Mouse (Mus musculus): ENCODE data around the gene Gm20458. TPM values are rescaled to one million over a fixed set of nuclear protein-coding genes. Genes with fewer than 3 reads are reported as not detected.

The Gm20458 gene
- polyA plus RNA-seq, 1 experiment from 2014 or later: 12.5 TPM

DNA sequence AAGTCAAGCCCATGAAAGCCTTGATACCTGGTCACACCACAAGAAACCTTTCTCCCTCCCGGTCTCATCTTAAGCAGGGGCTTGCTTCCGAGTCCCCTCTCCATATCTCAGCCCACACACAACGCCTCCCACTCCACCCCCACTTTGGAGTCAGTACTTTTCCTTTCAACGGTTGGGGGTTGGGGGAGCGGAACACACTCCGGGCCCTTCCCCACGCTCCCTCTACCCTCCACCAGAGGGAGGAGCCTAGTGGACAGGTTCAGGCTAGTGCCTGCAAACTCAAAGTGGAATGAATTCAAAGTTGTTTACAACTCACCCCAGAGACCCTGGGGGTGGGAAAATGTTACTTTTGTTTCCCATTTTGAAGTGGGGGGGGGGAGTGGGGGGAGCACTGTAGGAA, 30.1 kb upstream of the Gm20458 start:
- no peak for ATAC-seq (ENCODE audit: low read depth)
- peak overlapping the region; percentile 44 for H3K4me2 ChIP-seq (ENCODE audit: low read depth, low read length)
- H3K27me3 ChIP-seq (replicated peaks; ENCODE audit: control insufficient read depth, insufficient read depth, low read length): no peaks in the 10 kb centered on the region
- no peaks in the 10 kb centered on the region for H3K9me3 ChIP-seq (ENCODE audit: control insufficient read depth, low read length)
- 9% methylated on average over 7 of the region's 7 CpGs for WGBS
- peaks cover 38% of the 10 kb centered on the region for H3K36me3 ChIP-seq (ENCODE audit: control insufficient read depth, insufficient read depth, low read length)
- peak; percentile 66 for DNase-seq (ENCODE audit: low spot score)
- no peak overlapping the region for H3K4me3 ChIP-seq (ENCODE audit: low read depth, low read length)
- H3K9ac ChIP-seq (ENCODE audit: low read depth, low read length): no peak overlapping the region; the same call in 1 of the 2 replicates
- peak overlapping the region; percentile 53 for H3K27ac ChIP-seq (replicated peaks; ENCODE audit: low read depth, low read length)
- H3K4me1 ChIP-seq (ENCODE audit: control insufficient read depth, insufficient read depth, low read length): peaks cover 46% of the 10 kb centered on the region

DNA sequence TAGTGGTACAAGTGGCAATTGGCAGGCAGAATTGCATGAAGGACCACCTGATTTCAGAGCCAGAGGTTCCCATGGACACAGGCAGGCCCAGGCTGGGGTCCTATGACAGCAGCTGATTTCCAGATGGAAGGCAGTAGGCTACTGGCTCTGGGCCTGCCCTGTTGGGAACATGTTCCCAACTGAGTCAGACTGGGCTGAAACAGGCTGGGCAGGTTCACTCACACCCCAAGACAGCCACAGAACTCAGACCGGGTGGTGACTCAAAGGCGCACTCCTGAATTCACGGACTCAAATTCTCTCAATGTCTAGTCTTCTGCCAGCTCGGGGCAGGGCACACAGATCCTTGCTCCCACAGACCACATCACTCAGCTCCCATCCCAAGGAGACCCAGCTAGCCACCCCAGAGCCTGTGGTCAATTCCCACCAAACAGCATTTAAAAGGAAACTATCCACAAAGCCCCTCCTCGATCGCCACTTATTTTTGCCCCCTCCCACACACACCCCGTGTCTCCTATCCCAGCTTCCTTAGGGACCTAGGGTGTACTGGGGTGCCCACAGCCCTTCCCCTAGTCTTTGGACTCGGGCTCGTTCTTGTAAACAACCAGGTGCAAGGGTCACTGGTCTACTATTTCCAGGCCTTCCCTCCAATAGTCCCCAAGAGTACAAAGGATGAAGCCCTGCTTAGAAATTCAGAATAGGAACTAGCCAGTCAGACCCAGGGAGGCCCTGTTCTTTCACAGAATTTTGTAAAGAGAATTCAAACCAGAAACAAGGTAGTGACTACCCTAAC, 28.9 kb upstream of the Gm20458 start:
- H3K4me2 ChIP-seq (ENCODE audit: low read depth, low read length): peak overlapping the region; percentile 44
- no peak overlapping the region for H3K4me3 ChIP-seq (ENCODE audit: low read depth, low read length)
- H3K9ac ChIP-seq (ENCODE audit: low read depth, low read length): peak overlapping the region; percentile 49

DNA sequence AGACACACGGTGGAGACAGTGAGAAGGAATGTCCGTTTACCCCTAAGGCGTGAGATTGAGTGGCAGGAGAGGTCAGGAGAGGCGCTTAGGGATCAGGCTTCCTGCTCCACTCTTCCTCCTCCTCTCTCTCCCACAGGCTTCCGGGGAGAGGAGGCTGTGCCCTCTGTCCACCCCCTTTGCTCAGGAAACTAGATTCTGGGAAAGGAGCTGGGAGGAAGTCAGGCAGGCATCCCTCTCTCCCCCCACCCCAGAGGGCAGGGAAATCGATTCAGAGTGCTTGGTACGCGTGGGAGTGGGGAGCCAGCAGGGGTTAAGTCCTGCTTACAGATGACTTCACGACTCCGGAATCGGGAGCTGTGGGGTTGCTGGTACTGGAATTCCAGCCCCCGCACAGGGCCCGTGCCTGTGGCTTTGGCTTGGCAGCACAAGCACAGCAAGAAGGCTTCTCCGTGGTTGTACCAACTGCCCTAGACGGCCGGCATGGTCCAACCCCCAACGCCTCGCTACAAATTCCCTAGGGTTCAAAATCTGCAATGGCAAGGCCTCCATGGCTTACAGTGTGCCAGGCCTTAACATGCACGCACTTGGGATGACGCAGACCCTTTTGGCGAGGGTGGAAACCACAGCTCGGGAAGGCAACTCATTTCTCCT, 28.1 kb upstream of the Gm20458 start:
- Histone ChIP-seq H3K4me2 (ENCODE audit: low read depth, low read length) (peak overlapping the region; percentile 44), H3K9me3 (ENCODE audit: control insufficient read depth, low read length) (no peaks in the 10 kb centered on the region), H3K27me3 (replicated peaks; ENCODE audit: control insufficient read depth, insufficient read depth, low read length) (no peaks in the 10 kb centered on the region), H3K27ac (replicated peaks; ENCODE audit: low read depth, low read length) (peak overlapping the region; percentile 65), H3K36me3 (ENCODE audit: control insufficient read depth, insufficient read depth, low read length) (peaks cover 19% of the 10 kb centered on the region), H3K4me3 (ENCODE audit: low read depth, low read length) (no peak overlapping the region), H3K4me1 (ENCODE audit: control insufficient read depth, insufficient read depth, low read length) (peaks cover 63% of the 10 kb centered on the region), H3K9ac (ENCODE audit: low read depth, low read length) (peak overlapping the region; percentile 49)
- WGBS: 14% methylated on average over 18 of the region's 22 CpGs
- DNase-seq (ENCODE audit: low spot score) (peak; percentile 84), ATAC-seq (ENCODE audit: low read depth) (peak; percentile 30; the same call in 1 of the 2 replicates)

More for the DNA sequence above, 28.9 kb upstream of the Gm20458 start:
- Histone ChIP-seq H3K27me3 (replicated peaks; ENCODE audit: control insufficient read depth, insufficient read depth, low read length) (no peaks in the 10 kb centered on the region), H3K9me3 (ENCODE audit: control insufficient read depth, low read length) (no peaks in the 10 kb centered on the region), H3K4me1 (ENCODE audit: control insufficient read depth, insufficient read depth, low read length) (peaks cover 58% of the 10 kb centered on the region), H3K36me3 (ENCODE audit: control insufficient read depth, insufficient read depth, low read length) (peaks cover 26% of the 10 kb centered on the region), H3K27ac (replicated peaks; ENCODE audit: low read depth, low read length) (peak overlapping the region; percentile 65)
- ATAC-seq (ENCODE audit: low read depth) (no peak), DNase-seq (ENCODE audit: low spot score) (peak; percentile 64)
- 45% methylated on average over 9 of the region's 9 CpGs for WGBS

DNA sequence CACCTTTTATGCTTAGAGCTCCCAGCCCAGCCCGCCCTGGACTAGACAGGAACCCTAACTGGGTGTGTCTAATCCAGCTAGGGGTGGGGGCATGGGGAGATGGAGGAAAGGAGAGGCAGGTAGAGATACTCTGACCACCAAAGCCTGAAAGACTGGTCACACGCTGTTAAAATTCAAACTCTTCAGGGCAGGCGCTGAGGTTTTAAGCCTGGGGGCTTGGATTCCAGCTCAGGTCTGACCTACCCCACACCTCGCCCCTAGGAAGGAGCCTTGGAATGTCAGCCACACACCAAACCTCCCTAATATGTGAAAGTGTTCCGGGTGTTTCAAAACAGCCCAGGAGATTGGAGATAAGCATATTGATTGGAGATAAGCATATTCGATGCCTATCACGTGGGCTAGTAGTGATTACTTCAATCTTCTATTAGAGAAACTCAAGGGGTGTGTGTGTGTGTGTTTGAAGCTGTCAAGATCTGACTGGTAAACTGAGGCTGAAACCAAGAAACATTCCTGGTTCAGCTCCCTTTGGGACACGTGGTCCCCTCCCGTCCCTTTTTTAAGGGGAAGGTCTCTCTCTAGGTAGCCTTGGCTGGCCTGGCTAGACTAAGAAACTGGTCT, 27.4 kb upstream of the Gm20458 start:
- Histone ChIP-seq H3K27ac (replicated peaks; ENCODE audit: low read depth, low read length) (peak overlapping the region; percentile 65), H3K4me3 (ENCODE audit: low read depth, low read length) (no peak overlapping the region), H3K4me1 (ENCODE audit: control insufficient read depth, insufficient read depth, low read length) (peaks cover 66% of the 10 kb centered on the region), H3K9ac (ENCODE audit: low read depth, low read length) (no peak overlapping the region), H3K4me2 (ENCODE audit: low read depth, low read length) (peak overlapping the region; percentile 44), H3K27me3 (replicated peaks; ENCODE audit: control insufficient read depth, insufficient read depth, low read length) (no peaks in the 10 kb centered on the region), H3K36me3 (ENCODE audit: control insufficient read depth, insufficient read depth, low read length) (peaks cover 12% of the 10 kb centered on the region), H3K9me3 (ENCODE audit: control insufficient read depth, low read length) (no peaks in the 10 kb centered on the region)
- 0 out of 2 replicates have a peak, but pooled peaks have one; percentile 2 for ATAC-seq (ENCODE audit: low read depth)
- 69% methylated on average over 9 of the region's 9 CpGs for WGBS
- DNase-seq (ENCODE audit: low spot score): no peak

DNA sequence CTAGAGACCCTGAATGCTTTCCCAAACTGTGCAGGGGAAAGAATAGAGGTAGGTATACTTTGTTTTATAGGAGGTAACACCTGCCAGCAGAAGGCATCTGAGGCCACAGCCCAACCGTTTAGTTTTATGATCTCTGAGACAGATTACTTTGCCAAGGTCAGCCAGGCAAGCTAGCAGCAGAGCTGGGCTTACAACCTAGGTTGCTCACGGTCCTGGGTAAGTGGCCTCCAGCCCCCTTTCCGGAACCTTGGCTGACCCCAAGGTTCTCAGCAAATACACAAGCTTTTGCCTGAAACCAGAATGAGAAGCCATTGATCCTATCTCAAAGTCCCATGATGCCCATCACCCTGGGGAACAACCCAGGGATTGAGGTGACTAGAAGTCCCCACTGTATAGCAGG, 26.1 kb upstream of the Gm20458 start:
- Histone ChIP-seq H3K27ac (replicated peaks; ENCODE audit: low read depth, low read length) (no peak overlapping the region), H3K36me3 (ENCODE audit: control insufficient read depth, insufficient read depth, low read length) (no peaks in the 10 kb centered on the region), H3K4me1 (ENCODE audit: control insufficient read depth, insufficient read depth, low read length) (peaks cover 77% of the 10 kb centered on the region), H3K4me3 (ENCODE audit: low read depth, low read length) (no peak overlapping the region), H3K9me3 (ENCODE audit: control insufficient read depth, low read length) (no peaks in the 10 kb centered on the region), H3K9ac (ENCODE audit: low read depth, low read length) (no peak overlapping the region), H3K4me2 (ENCODE audit: low read depth, low read length) (no peak overlapping the region), H3K27me3 (replicated peaks; ENCODE audit: control insufficient read depth, insufficient read depth, low read length) (no peaks in the 10 kb centered on the region)
- no peak for ATAC-seq (ENCODE audit: low read depth)
- WGBS: 70% methylated on average over 3 of the region's 3 CpGs
- no peak for DNase-seq (ENCODE audit: low spot score)

DNA sequence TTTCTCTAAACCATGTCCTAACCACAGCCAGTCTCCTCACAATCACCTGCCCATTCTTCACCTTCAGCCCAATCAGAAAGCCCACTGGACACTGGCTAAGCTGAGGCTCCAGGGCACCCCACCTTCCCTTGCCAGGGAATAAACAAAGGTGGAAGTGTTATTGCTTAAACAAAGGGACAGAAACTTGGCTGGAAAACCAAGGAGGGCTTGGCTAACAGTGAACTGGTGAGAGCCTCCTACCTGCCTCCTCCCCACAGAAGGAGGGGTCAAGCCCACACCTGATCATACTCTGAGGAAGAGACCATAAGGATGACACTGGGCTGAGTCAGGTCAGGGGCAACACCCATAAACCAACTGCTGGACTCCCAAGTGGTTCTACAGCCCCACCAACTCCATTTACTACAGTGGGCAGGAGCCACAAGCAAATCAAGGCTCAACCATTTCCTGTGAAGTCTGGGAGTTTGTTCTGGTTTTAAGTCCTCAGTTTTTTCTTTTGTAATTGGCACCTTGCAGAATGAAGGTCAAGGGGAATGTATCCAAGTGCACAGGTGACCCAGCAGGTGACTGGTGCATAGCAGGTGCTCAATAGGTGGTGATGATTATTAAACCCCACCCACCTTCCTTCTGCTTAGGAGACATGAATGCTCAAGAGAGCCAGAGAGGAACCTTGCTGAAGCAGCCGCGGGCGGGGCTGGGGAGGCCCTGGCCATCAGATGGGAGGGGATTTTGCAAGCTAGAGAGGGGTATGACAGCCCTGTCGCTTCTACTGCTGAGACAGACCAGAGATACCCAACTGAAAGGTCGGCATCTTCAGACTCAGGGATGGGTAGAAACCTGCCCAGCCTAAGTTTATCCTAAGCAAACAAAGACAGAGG, 25.3 kb upstream of the Gm20458 start:
- Histone ChIP-seq H3K36me3 (ENCODE audit: control insufficient read depth, insufficient read depth, low read length) (no peaks in the 10 kb centered on the region), H3K4me1 (ENCODE audit: control insufficient read depth, insufficient read depth, low read length) (peaks cover 84% of the 10 kb centered on the region), H3K27ac (replicated peaks; ENCODE audit: low read depth, low read length) (peak overlapping the region; percentile 81), H3K9me3 (ENCODE audit: control insufficient read depth, low read length) (no peaks in the 10 kb centered on the region), H3K4me2 (ENCODE audit: low read depth, low read length) (peak overlapping the region; percentile 23; the same call in 1 of the 2 replicates), H3K9ac (ENCODE audit: low read depth, low read length) (no peak overlapping the region), H3K4me3 (ENCODE audit: low read depth, low read length) (no peak overlapping the region), H3K27me3 (replicated peaks; ENCODE audit: control insufficient read depth, insufficient read depth, low read length) (no peaks in the 10 kb centered on the region)
- no peak for ATAC-seq (ENCODE audit: low read depth)
- WGBS: 38% methylated on average over 5 of the region's 5 CpGs
- DNase-seq (ENCODE audit: low spot score): no peak

- Histone ChIP-seq H3K4me3 (ENCODE audit: low read depth, low read length) (no peak overlapping the region), H3K9me3 (ENCODE audit: control insufficient read depth, low read length) (no peaks in the 10 kb centered on the region), H3K27me3 (replicated peaks; ENCODE audit: control insufficient read depth, insufficient read depth, low read length) (no peaks in the 10 kb centered on the region), H3K9ac (ENCODE audit: low read depth, low read length) (peak overlapping the region; percentile 8; the same call in 1 of the 2 replicates), H3K4me2 (ENCODE audit: low read depth, low read length) (peak overlapping the region; percentile 23), H3K4me1 (ENCODE audit: control insufficient read depth, insufficient read depth, low read length) (peaks cover 83% of the 10 kb centered on the region), H3K36me3 (ENCODE audit: control insufficient read depth, insufficient read depth, low read length) (no peaks in the 10 kb centered on the region), H3K27ac (replicated peaks; ENCODE audit: low read depth, low read length) (peak overlapping the region; percentile 81)
- DNase-seq (ENCODE audit: low spot score) (peak; percentile 30), ATAC-seq (ENCODE audit: low read depth) (no peak)
- 15% methylated on average over 8 of the region's 8 CpGs for WGBS
These were observed 24.4 kb upstream of the Gm20458 start for GRCm38 (mm10) chr2:164436215-164436913.

Data from embryonic facial prominence, embryonic 14.5 days (tissue).